8 mouse cellular contexts compared by ENCODE assay signal in the genomic region with DNA sequence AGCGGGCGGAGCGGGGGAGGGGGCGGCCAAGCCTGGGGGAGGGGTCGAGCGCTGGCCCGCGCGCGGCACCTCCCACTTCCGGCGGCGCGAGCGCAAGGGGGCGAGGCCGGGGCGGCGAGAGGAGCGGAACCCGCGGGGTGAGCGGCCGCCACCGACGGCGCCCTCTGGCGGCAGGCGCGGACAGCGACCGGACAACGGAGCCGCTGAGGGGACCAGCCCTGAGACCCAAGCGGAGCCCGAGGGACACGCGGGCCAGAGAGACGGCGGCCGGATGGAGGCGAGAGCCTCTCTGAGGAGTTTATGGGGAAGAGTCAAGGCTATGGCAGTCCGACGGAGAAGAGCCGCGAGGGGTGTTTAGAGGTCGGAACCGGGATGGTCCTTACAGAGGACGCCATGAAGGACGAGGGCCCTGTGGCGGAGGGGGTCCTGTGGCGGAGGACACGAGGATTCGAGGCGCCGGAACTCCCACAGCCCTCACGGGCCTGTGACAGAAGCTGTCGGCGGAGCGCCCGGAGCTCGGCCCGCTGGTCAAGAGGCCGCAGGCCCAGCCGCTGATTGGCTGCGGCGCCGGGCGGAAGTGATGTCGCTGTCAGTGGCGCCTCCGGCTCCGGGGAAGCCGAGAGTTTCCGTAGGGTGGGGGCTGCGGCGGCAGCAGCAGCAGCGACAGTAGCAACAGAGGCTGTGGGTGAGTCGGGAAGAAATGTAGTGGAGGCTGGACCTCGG. TPM values are rescaled to one million over a fixed set of nuclear protein-coding genes. Genes with fewer than 3 reads are reported as not detected.
DNase-seq lines count a peak whose midpoint lies in the region; ATAC-seq and TF ChIP-seq lines count a peak whose summit lies in the region.

A gene (plus strand): TSS at position 143 of the 723 bp plus-strand sequence.
A gene (minus strand): TSS at position 557 of the 723 bp plus-strand sequence.

- H3K9ac ChIP-seq in heart, embryonic 13.5 days, result peak within 1 kb of the TSS; percentile 98
- peak within 1 kb of the TSS; percentile 98 for H3K9ac ChIP-seq in liver, embryonic 12.5 days
- H3K9ac ChIP-seq in stomach, embryonic 15.5 days, result peak within 1 kb of the TSS; percentile 96

- H3K4me3 ChIP-seq in C2C12 (ENCODE audit: insufficient read depth, poor library complexity, severe bottlenecking), result peak within 1 kb of the TSS; percentile 65
- peak within 1 kb of the TSS; percentile 70 for H3K4me3 ChIP-seq in erythroblast, embryonic 14.5 days (replicated peaks)
- H3K4me3 ChIP-seq in heart, embryonic 13.5 days, result peak within 1 kb of the TSS; percentile 74
- H3K4me3 ChIP-seq in liver, embryonic 12.5 days, result peak within 1 kb of the TSS; percentile 99
- H3K4me3 ChIP-seq in stomach, embryonic 15.5 days (replicated peaks), result peak within 1 kb of the TSS; percentile 92

- H3ac ChIP-seq in C2C12 (ENCODE audit: control insufficient read depth, insufficient read length, low read depth), result peak within 1 kb of the TSS; percentile 85

- H3K27me3 ChIP-seq in C2C12 (ENCODE audit: control insufficient read depth, insufficient read depth, insufficient read length), result no peaks in the 10 kb centered on the region
- no peaks in the 10 kb centered on the region for H3K27me3 ChIP-seq in erythroblast, embryonic 14.5 days (ENCODE audit: control insufficient read depth)
- H3K27me3 ChIP-seq in heart, embryonic 13.5 days (replicated peaks), result no peaks in the 10 kb centered on the region
- H3K27me3 ChIP-seq in liver, embryonic 12.5 days (replicated peaks), result no peaks in the 10 kb centered on the region
- no peaks in the 10 kb centered on the region for H3K27me3 ChIP-seq in stomach, embryonic 15.5 days (replicated peaks)

- TF ChIP-seq CTCF in C2C12 (IDR thresholded peaks at IDR 0.05; ENCODE audit: control insufficient read depth, insufficient read depth, insufficient read length), result peak; percentile 98
- TF ChIP-seq CTCF in brain, embryonic 14.5 days (IDR thresholded peaks at IDR 0.05; ENCODE audit: borderline replicate concordance, extremely low read depth, insufficient read depth, insufficient read length), result peak; percentile 86

- peak; percentile 94 for DNase-seq in brain, embryonic 14.5 days (ENCODE audit: low read depth)
- DNase-seq in kidney, postnatal 10 days, result peak; percentile 96
- peak; percentile 79 to 85 for DNase-seq in natural killer cell, adult 2 months (ENCODE audit: low spot score in 2 of 2)

- peaks cover 12% of the 10 kb centered on the region for H3K79me3 ChIP-seq in C2C12 (ENCODE audit: low read depth)

- peaks cover 32% of the 10 kb centered on the region for H3K4me1 ChIP-seq in erythroblast, embryonic 14.5 days (ENCODE audit: control insufficient read depth)
- H3K4me1 ChIP-seq in heart, embryonic 13.5 days, result peaks cover 26% of the 10 kb centered on the region
- H3K4me1 ChIP-seq in liver, embryonic 12.5 days, result peaks cover 27% of the 10 kb centered on the region
- H3K4me1 ChIP-seq in stomach, embryonic 15.5 days, result peaks cover 7% of the 10 kb centered on the region

- ATAC-seq in heart, embryonic 13.5 days (ENCODE audit: extremely low read depth, insufficient number of reproducible peaks, low FRiP score, low TSS enrichment), result peak; percentile 86
- peak; percentile 92 for ATAC-seq in liver, embryonic 12.5 days
- peak; percentile 92 for ATAC-seq in stomach, embryonic 15.5 days (ENCODE audit: insufficient read depth, low FRiP score, low read depth)

- peak within 1 kb of the TSS; percentile 98 for H3K27ac ChIP-seq in heart, embryonic 13.5 days (replicated peaks)
- H3K27ac ChIP-seq in liver, embryonic 12.5 days, result peak within 1 kb of the TSS; percentile 98
- peak within 1 kb of the TSS; percentile 98 for H3K27ac ChIP-seq in stomach, embryonic 15.5 days

- peak within 1 kb of the TSS; percentile 78 for H3K4me2 ChIP-seq in heart, embryonic 13.5 days
- peak within 1 kb of the TSS; percentile 92 for H3K4me2 ChIP-seq in liver, embryonic 12.5 days
- H3K4me2 ChIP-seq in stomach, embryonic 15.5 days, result peak within 1 kb of the TSS; percentile 77

- no peaks in the 10 kb centered on the region for H3K9me3 ChIP-seq in erythroblast, embryonic 14.5 days (ENCODE audit: control insufficient read depth, low read length)
- H3K9me3 ChIP-seq in heart, embryonic 13.5 days, result no peaks in the 10 kb centered on the region
- H3K9me3 ChIP-seq in liver, embryonic 12.5 days (replicated peaks), result no peaks in the 10 kb centered on the region
- H3K9me3 ChIP-seq in stomach, embryonic 15.5 days, result no peaks in the 10 kb centered on the region

- peak; percentile 76 for TF ChIP-seq POLR2A in brain, embryonic 14.5 days (IDR thresholded peaks at IDR 0.05; ENCODE audit: borderline replicate concordance, extremely low read depth, insufficient read depth, insufficient read length, poor library complexity, severe bottlenecking)

- H3K36me3 ChIP-seq in C2C12 (ENCODE audit: control insufficient read depth, insufficient read depth), result peaks cover 20% of the 10 kb centered on the region
- peaks cover 52% of the 10 kb centered on the region for H3K36me3 ChIP-seq in erythroblast, embryonic 14.5 days (ENCODE audit: control insufficient read depth)
- H3K36me3 ChIP-seq in heart, embryonic 13.5 days, result peaks cover 55% of the 10 kb centered on the region
- H3K36me3 ChIP-seq in liver, embryonic 12.5 days, result peaks cover 51% of the 10 kb centered on the region
- peaks cover 21% of the 10 kb centered on the region for H3K36me3 ChIP-seq in stomach, embryonic 15.5 days

- peaks cover 36% of the 10 kb centered on the region for H3K79me2 ChIP-seq in C2C12 (ENCODE audit: control insufficient read depth, insufficient read depth)

- under 1% methylated on average over 65 of the region's 80 CpGs for WGBS in heart, embryonic 13.5 days
- WGBS in liver, embryonic 12.5 days (ENCODE audit: insufficient replicate concordance), result under 1% methylated on average over 80 of the region's 80 CpGs
- under 1% methylated on average over 76 of the region's 80 CpGs for WGBS in stomach, embryonic 15.5 days

TF ChIP-seq in C2C12, 6 proteins besides CTCF, POLR2A, EP300 and RAD21:
- TF ChIP-seq MAX (IDR thresholded peaks at IDR 0.05), result no peak
- no peak for TF ChIP-seq MYOG (IDR thresholded peaks at IDR 0.05; ENCODE audit: control insufficient read depth, extremely low read depth, insufficient read length)
- no peak for TF ChIP-seq FOSL1 (IDR thresholded peaks at IDR 0.05; ENCODE audit: insufficient read depth, low read length, poor library complexity, severe bottlenecking)
- no peak for TF ChIP-seq CEBPB (IDR thresholded peaks at IDR 0.05; ENCODE audit: low read depth)
- no peak for TF ChIP-seq MYOD1 (IDR thresholded peaks at IDR 0.05; ENCODE audit: control insufficient read depth, insufficient read length, low read depth)
- TF ChIP-seq USF1 (IDR thresholded peaks at IDR 0.05; ENCODE audit: low read depth), result no peak

RNA-seq across cellular contexts. Expression of the first gene that starts in this region (rescaled TPM):
- 18.0 TPM for polyA plus RNA-seq in C2C12 (2012; fragmentation: generic; extraction: Trizol)
- 40.3 and 48.7 TPM in 2 replicates for polyA plus RNA-seq in brain, embryonic 14.5 days (2012; rRNA removed)
- 0.58 and 0.82 TPM in 2 replicates for polyA plus RNA-seq in erythroblast, embryonic 14.5 days (2012)
- 16.4 TPM in 2 replicates for polyA plus RNA-seq in heart, embryonic 13.5 days (2015; fragmentation: Nextera tagmentation; extraction: Ambion mirVana)
- 9.8 and 10.6 TPM in 2 replicates for polyA plus RNA-seq in liver, embryonic 12.5 days (2016; fragmentation: Nextera tagmentation; extraction: Ambion mirVana)
- 19.2 and 21.0 TPM in 2 replicates for polyA plus RNA-seq in stomach, embryonic 15.5 days (2015; fragmentation: Nextera tagmentation; extraction: Ambion mirVana)

RNA-seq across cellular contexts. Expression of the second gene that starts in this region (rescaled TPM):
- polyA plus RNA-seq in C2C12 (2012; fragmentation: generic; extraction: Trizol), result 10.8 TPM
- polyA plus RNA-seq in brain, embryonic 14.5 days (2012; rRNA removed), result 50.6 and 68.0 TPM in 2 replicates
- 0.96 and 1.3 TPM in 2 replicates for polyA plus RNA-seq in erythroblast, embryonic 14.5 days (2012)
- 40.0 and 40.7 TPM in 2 replicates for polyA plus RNA-seq in heart, embryonic 13.5 days (2015; fragmentation: Nextera tagmentation; extraction: Ambion mirVana)
- polyA plus RNA-seq in liver, embryonic 12.5 days (2016; fragmentation: Nextera tagmentation; extraction: Ambion mirVana), result 17.5 and 24.0 TPM in 2 replicates
- polyA plus RNA-seq in stomach, embryonic 15.5 days (2015; fragmentation: Nextera tagmentation; extraction: Ambion mirVana), result 40.6 and 45.9 TPM in 2 replicates

Comparison
In these comparisons a context has a peak if more than half of its experiments do, and no peak if none do; other contexts are left out.
1. Peak in every context shown above with its lines: DNase-seq, ATAC-seq, H3K4me3 ChIP-seq and H3K27ac ChIP-seq.